Mouse (Mus musculus): ENCODE measurements around the gene Itgb6.

DNA sequence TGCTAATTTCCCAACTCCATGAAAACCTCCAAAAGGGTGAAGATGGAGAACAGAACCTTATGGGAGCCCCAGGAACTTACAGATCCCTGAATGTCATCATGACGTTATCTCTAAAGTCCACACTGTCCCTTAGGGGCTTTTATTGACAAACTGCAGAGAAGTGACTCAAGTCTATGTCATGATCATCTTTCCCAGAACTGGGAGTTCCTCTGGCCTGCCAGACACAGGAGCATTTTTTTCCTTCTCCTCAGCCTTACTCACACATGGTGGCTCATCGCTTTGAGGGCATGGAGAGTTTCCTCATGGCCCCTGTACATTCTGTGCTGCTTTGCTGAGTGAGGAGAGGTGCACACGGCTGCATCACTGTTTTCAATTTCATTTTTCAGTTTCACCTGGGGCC, 22.4 kb downstream of the Itgb6 start:
- no peak for TF ChIP-seq CTCF (IDR thresholded peaks at IDR 0.05; ENCODE audit: insufficient read depth, low read length)
- TF ChIP-seq POLR2A (IDR thresholded peaks at IDR 0.05; ENCODE audit: borderline replicate concordance, extremely low read depth, low read depth, low read length) = no peak
